Mouse (Mus musculus) gastrocnemius, postnatal 4 days (tissue): Measurements from ENCODE around the gene Bcl7a. TPM values are rescaled to one million over a fixed set of nuclear protein-coding genes. Genes with fewer than 3 reads are reported as not detected.

ENCODE experiments used
- DNase-seq, 2 experiments: peaks; one replicate each; pipeline ENCODE4 v3.0.0; 2021 to 2022; ENCODE audit warnings: low spot score in 2 of 2, mixed read lengths in 2 of 2
- long read RNA-seq, 2 experiments: library from polyadenylated mRNA; stranded (forward); transcript quantifications; one replicate each; pipeline ENCODE4 v2.0.0; 2021
- total RNA-seq, 2 experiments: library from RNA; stranded (reverse); gene quantifications; 2 replicates each; pipeline ENCODE4 v1.2.3; 2021

Bcl7a gene
- total RNA-seq: 10 to 100 TPM; 33.6 to 37.5 TPM
- long read RNA-seq, experiment 1, full-length matches to known transcripts: 4 of 14 reads
- long read RNA-seq, experiment 1, partial matches to known transcripts: 2 of 14 reads
- long read RNA-seq, experiment 1, other reads (novel, unspliced or antisense): 8 of 14 reads
- long read RNA-seq, experiment 2, full-length matches to known transcripts: 4 of 13 reads
- long read RNA-seq, experiment 2, partial matches to known transcripts: 5 of 13 reads
- long read RNA-seq, experiment 2, other reads (novel, unspliced or antisense): 4 of 13 reads

- DNase-seq: peak; percentile 76 to 90
Observed at GRCm38 (mm10) chr5:123343707-123344627, at the start of gene Bcl7a. Gene Bcl7a (plus strand): TSS chr5:123343834.

- no peak for DNase-seq
Observed at GRCm38 (mm10) chr5:123294653-123295052, 49.0 kb upstream of the Bcl7a start.

GRCm38 (mm10) chr5:123296224-123296806, 47.3 kb upstream of the Bcl7a start:
- no peak for DNase-seq

GRCm38 (mm10) chr5:123296972-123297754, 46.5 kb upstream of the Bcl7a start:
- DNase-seq: no peak

GRCm38 (mm10) chr5:123297830-123298229, 45.8 kb upstream of the Bcl7a start:
- DNase-seq: no peak

- DNase-seq: no peak
Observed at GRCm38 (mm10) chr5:123298526-123298925, 45.1 kb upstream of the Bcl7a start.

- no peak for DNase-seq
Observed at GRCm38 (mm10) chr5:123300496-123301034, 43.1 kb upstream of the Bcl7a start.

- peak in 1 of 2 experiments; percentile 14 for DNase-seq
Observed at GRCm38 (mm10) chr5:123301780-123302521, 41.7 kb upstream of the Bcl7a start.

GRCm38 (mm10) chr5:123307630-123308282, 35.9 kb upstream of the Bcl7a start:
- no peak for DNase-seq

- no peak for DNase-seq
Observed at GRCm38 (mm10) chr5:123309816-123310215, 33.8 kb upstream of the Bcl7a start.

- no peak for DNase-seq
Observed at GRCm38 (mm10) chr5:123310221-123310620, 33.4 kb upstream of the Bcl7a start.

- DNase-seq: no peak
Observed at GRCm38 (mm10) chr5:123313058-123313630, 30.5 kb upstream of the Bcl7a start.

- no peak for DNase-seq
Observed at GRCm38 (mm10) chr5:123313851-123314380, 29.7 kb upstream of the Bcl7a start.

- no peak for DNase-seq
Observed at GRCm38 (mm10) chr5:123315219-123315866, 28.3 kb upstream of the Bcl7a start.

- no peak for DNase-seq
Observed at GRCm38 (mm10) chr5:123317992-123318391, 25.6 kb upstream of the Bcl7a start.

GRCm38 (mm10) chr5:123320136-123320535, 23.5 kb upstream of the Bcl7a start:
- DNase-seq: no peak

GRCm38 (mm10) chr5:123324242-123324641, 19.4 kb upstream of the Bcl7a start:
- DNase-seq: peak in 1 of 2 experiments; percentile 61
